29 mouse cellular contexts compared by ENCODE assay signal in the genomic region with DNA sequence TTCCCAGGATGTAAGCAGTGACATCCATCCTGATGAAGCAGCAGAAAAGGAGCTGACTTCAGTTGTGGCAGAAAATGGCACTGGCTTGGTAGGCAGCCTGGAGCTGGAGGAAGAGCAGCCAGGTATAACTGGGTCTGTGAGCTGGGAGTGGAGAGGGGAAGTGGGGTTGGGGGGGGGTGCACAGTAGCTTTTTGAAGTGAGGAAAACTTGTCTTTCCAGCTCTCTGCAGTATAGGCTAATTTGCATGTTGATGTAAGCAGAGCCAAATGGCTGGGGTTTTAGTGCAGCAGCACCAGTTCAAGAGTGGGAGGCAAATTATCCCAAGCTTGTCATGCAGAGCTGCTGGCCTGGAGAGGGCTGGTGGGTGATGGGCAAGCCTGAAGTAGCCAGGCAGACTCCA. TPM values are rescaled to one million over a fixed set of nuclear protein-coding genes. Genes with fewer than 3 reads are reported as not detected.
DNase-seq lines count a peak whose midpoint lies in the region; ATAC-seq and TF ChIP-seq lines count a peak whose summit lies in the region.
"Had no signal": no experiment of that assay in that cellular context is flagged by ENCODE, and none has a peak within 500 bp of the region (broad histone marks: within the 10 kb centered on the region; RNA-seq: fewer than 3 reads in every experiment).

No protein-coding gene starts in this region.

- H3K27me3 ChIP-seq in forebrain, embryonic 11.5 days (ENCODE audit: control insufficient read depth, insufficient read depth, low read length): no peaks in the 10 kb centered on the region
- H3K27me3 ChIP-seq in forebrain, embryonic 12.5 days: no peaks in the 10 kb centered on the region
- H3K27me3 ChIP-seq in heart, embryonic 10.5 days (ENCODE audit: insufficient read depth, poor library complexity, severe bottlenecking): no peaks in the 10 kb centered on the region
- no peaks in the 10 kb centered on the region for H3K27me3 ChIP-seq in kidney, embryonic 16.5 days (ENCODE audit: insufficient read depth, low read length)
- no peaks in the 10 kb centered on the region for H3K27me3 ChIP-seq in kidney, adult 2 months (replicated peaks; ENCODE audit: control insufficient read depth, insufficient read depth, low read length)
- H3K27me3 ChIP-seq: CH12.LX; embryonic facial prominence, embryonic 13.5 days; forebrain, embryonic 15.5 days; heart, embryonic 12.5 days; heart, embryonic 15.5 days; hindbrain, embryonic 13.5 days; intestine, embryonic 15.5 days; Patski had no signal

- ATAC-seq in forebrain, embryonic 11.5 days (replicated peaks; ENCODE audit: low FRiP score): no peak
- no peak for ATAC-seq in forebrain, embryonic 12.5 days (ENCODE audit: low FRiP score)
- ATAC-seq in kidney, embryonic 16.5 days (ENCODE audit: low FRiP score, low TSS enrichment): peak; percentile 75
- ATAC-seq: forebrain, embryonic 15.5 days; hindbrain, embryonic 16.5 days; intestine, embryonic 15.5 days; Patski had no signal

- TF ChIP-seq CTCF in kidney, adult 2 months (conservative IDR thresholded peaks at IDR 0.05; ENCODE audit: insufficient read depth, insufficient read length, low read depth, low read length): no peak

- DNase-seq in forebrain, embryonic 11.5 days (ENCODE audit: low spot score): peak; percentile 35
- DNase-seq in heart, embryonic 10.5 days (ENCODE audit: low spot score): peak; percentile 45
- no peak for DNase-seq in heart, adult 11 months
- DNase-seq in kidney, adult 2 months: no peak
- no peak for DNase-seq in thymus, adult 18-20 months
- DNase-seq: adrenal gland, postnatal 10 days; adrenal gland, postnatal 36 days; B cell, adult 2 months; cerebellum, adult 11 months; cerebellum, adult 2 months; cerebellum, adult 9-11 months; cerebellum, postnatal 25 days; gastrocnemius, postnatal 36 days; heart, postnatal 10 days; heart, postnatal 36 days had no signal

- H3K4me2 ChIP-seq in forebrain, embryonic 11.5 days (ENCODE audit: low read depth, low read length, severe bottlenecking): no peak overlapping the region
- no peak overlapping the region for H3K4me2 ChIP-seq in forebrain, embryonic 12.5 days
- no peak overlapping the region for H3K4me2 ChIP-seq in kidney, embryonic 16.5 days (replicated peaks; ENCODE audit: low read depth, low read length)
- H3K4me2 ChIP-seq: embryonic facial prominence, embryonic 13.5 days; forebrain, embryonic 15.5 days; heart, embryonic 12.5 days; heart, embryonic 15.5 days; hindbrain, embryonic 13.5 days; intestine, embryonic 15.5 days had no signal

- H3K9me3 ChIP-seq in forebrain, embryonic 11.5 days (ENCODE audit: control insufficient read depth, low read length): no peaks in the 10 kb centered on the region
- no peaks in the 10 kb centered on the region for H3K9me3 ChIP-seq in forebrain, embryonic 12.5 days
- no peaks in the 10 kb centered on the region for H3K9me3 ChIP-seq in heart, embryonic 10.5 days
- no peaks in the 10 kb centered on the region for H3K9me3 ChIP-seq in kidney, embryonic 16.5 days (ENCODE audit: low read length)
- H3K9me3 ChIP-seq: embryonic facial prominence, embryonic 13.5 days; forebrain, embryonic 10.5 days; forebrain, embryonic 15.5 days; G1E; heart, embryonic 12.5 days; heart, embryonic 15.5 days; hindbrain, embryonic 10.5 days; hindbrain, embryonic 13.5 days; intestine, embryonic 15.5 days had no signal

- H3K4me1 ChIP-seq in forebrain, embryonic 11.5 days (replicated peaks; ENCODE audit: control insufficient read depth, insufficient read depth, low read length): no peaks in the 10 kb centered on the region
- no peaks in the 10 kb centered on the region for H3K4me1 ChIP-seq in forebrain, embryonic 12.5 days
- peaks cover 18% of the 10 kb centered on the region for H3K4me1 ChIP-seq in heart, embryonic 10.5 days
- peaks cover 4% of the 10 kb centered on the region; the same call in 1 of the 2 replicates for H3K4me1 ChIP-seq in kidney, embryonic 16.5 days (ENCODE audit: insufficient read depth, low read length)
- no peaks in the 10 kb centered on the region for H3K4me1 ChIP-seq in kidney, adult 2 months (ENCODE audit: control insufficient read depth, insufficient read depth, low read length)
- H3K4me1 ChIP-seq: embryonic facial prominence, embryonic 13.5 days; forebrain, embryonic 10.5 days; forebrain, embryonic 15.5 days; hindbrain, embryonic 10.5 days; hindbrain, embryonic 13.5 days; intestine, embryonic 15.5 days had no signal

- H3K4me3 ChIP-seq in forebrain, embryonic 11.5 days (ENCODE audit: low read depth, low read length): no peak overlapping the region
- no peak overlapping the region for H3K4me3 ChIP-seq in forebrain, embryonic 12.5 days (replicated peaks)
- no peak overlapping the region for H3K4me3 ChIP-seq in heart, embryonic 10.5 days
- no peak overlapping the region for H3K4me3 ChIP-seq in kidney, embryonic 16.5 days (ENCODE audit: low read length)
- no peak overlapping the region for H3K4me3 ChIP-seq in kidney, adult 2 months (ENCODE audit: insufficient read depth, low read depth, low read length)
- H3K4me3 ChIP-seq: embryonic facial prominence, embryonic 13.5 days; forebrain, embryonic 10.5 days; forebrain, embryonic 15.5 days; heart, embryonic 12.5 days; heart, embryonic 15.5 days; hindbrain, embryonic 10.5 days; hindbrain, embryonic 13.5 days; intestine, embryonic 15.5 days had no signal

- H3K27ac ChIP-seq in forebrain, embryonic 11.5 days (ENCODE audit: low read depth, low read length): no peak overlapping the region
- no peak overlapping the region; the same call in 1 of the 2 replicates for H3K27ac ChIP-seq in forebrain, embryonic 12.5 days
- peak overlapping the region; percentile 16; the same call in 1 of the 2 replicates for H3K27ac ChIP-seq in heart, embryonic 10.5 days
- peak overlapping the region; percentile 54; the same call in 1 of the 2 replicates for H3K27ac ChIP-seq in kidney, embryonic 16.5 days (ENCODE audit: low read length)
- no peak overlapping the region for H3K27ac ChIP-seq in kidney, adult 2 months (ENCODE audit: insufficient read depth, low read depth, low read length)
- H3K27ac ChIP-seq: embryonic facial prominence, embryonic 13.5 days; forebrain, embryonic 10.5 days; forebrain, embryonic 15.5 days; hindbrain, embryonic 10.5 days; hindbrain, embryonic 13.5 days; intestine, embryonic 15.5 days had no signal

- no peak for TF ChIP-seq POLR2A in kidney, adult 2 months (IDR thresholded peaks at IDR 0.05; ENCODE audit: low read depth, low read length)

- peaks cover 9% of the 10 kb centered on the region for H3K36me3 ChIP-seq in forebrain, embryonic 11.5 days (ENCODE audit: control insufficient read depth, insufficient read depth, low read length)
- peaks cover 69% of the 10 kb centered on the region for H3K36me3 ChIP-seq in forebrain, embryonic 12.5 days (replicated peaks)
- H3K36me3 ChIP-seq in heart, embryonic 10.5 days: peaks cover 71% of the 10 kb centered on the region
- peaks cover 47% of the 10 kb centered on the region for H3K36me3 ChIP-seq in kidney, embryonic 16.5 days (ENCODE audit: insufficient read depth, low read length)
- H3K36me3 ChIP-seq in kidney, adult 2 months (ENCODE audit: control insufficient read depth, insufficient read depth, low read length): peaks cover 9% of the 10 kb centered on the region

- H3K9ac ChIP-seq in forebrain, embryonic 11.5 days (ENCODE audit: low read length): no peak overlapping the region
- no peak overlapping the region for H3K9ac ChIP-seq in forebrain, embryonic 12.5 days
- H3K9ac ChIP-seq in kidney, embryonic 16.5 days (replicated peaks; ENCODE audit: low read length): no peak overlapping the region
- H3K9ac ChIP-seq: embryonic facial prominence, embryonic 13.5 days; forebrain, embryonic 15.5 days; heart, embryonic 12.5 days; heart, embryonic 15.5 days; hindbrain, embryonic 13.5 days; intestine, embryonic 15.5 days had no signal

RNA-seq across cellular contexts. Expression of a gene that starts 19.9 kb away (rescaled TPM):
- 20.9 and 21.9 TPM in 2 replicates for polyA plus RNA-seq in forebrain, embryonic 11.5 days (2014; fragmentation: Nextera tagmentation; extraction: Ambion mirVana)
- 14.0 and 14.6 TPM in 2 replicates for polyA plus RNA-seq in forebrain, embryonic 12.5 days (2016; fragmentation: Nextera tagmentation; extraction: Ambion mirVana)
- 10.1 and 12.0 TPM in 2 replicates for polyA plus RNA-seq in heart, embryonic 10.5 days (2016; fragmentation: Nextera tagmentation; extraction: Ambion mirVana)
- 10.9 and 14.3 TPM in 2 replicates for polyA plus RNA-seq in kidney, embryonic 16.5 days (2015; fragmentation: Nextera tagmentation; extraction: Ambion mirVana)
- 21.6 and 22.5 TPM in 2 replicates for polyA plus RNA-seq in kidney, adult 2 months (2012; rRNA removed)

RNA-seq across cellular contexts. Expression of a gene that starts 28.2 kb away (rescaled TPM):
- polyA plus RNA-seq in forebrain, embryonic 11.5 days (2014; fragmentation: Nextera tagmentation; extraction: Ambion mirVana): 2,200 and 2,324 TPM in 2 replicates
- 2,091 and 2,135 TPM in 2 replicates for polyA plus RNA-seq in forebrain, embryonic 12.5 days (2016; fragmentation: Nextera tagmentation; extraction: Ambion mirVana)
- 3,536 and 4,735 TPM in 2 replicates for polyA plus RNA-seq in heart, embryonic 10.5 days (2016; fragmentation: Nextera tagmentation; extraction: Ambion mirVana)
- polyA plus RNA-seq in kidney, embryonic 16.5 days (2015; fragmentation: Nextera tagmentation; extraction: Ambion mirVana): 3,411 and 3,412 TPM in 2 replicates
- polyA plus RNA-seq in kidney, adult 2 months (2012; rRNA removed): 4,550 and 7,521 TPM in 2 replicates

RNA-seq across cellular contexts. Expression of a gene that starts 52.5 kb away (rescaled TPM):
- polyA plus RNA-seq in forebrain, embryonic 11.5 days (2014; fragmentation: Nextera tagmentation; extraction: Ambion mirVana): 638 and 692 TPM in 2 replicates
- polyA plus RNA-seq in forebrain, embryonic 12.5 days (2016; fragmentation: Nextera tagmentation; extraction: Ambion mirVana): 611 and 642 TPM in 2 replicates
- 403 and 465 TPM in 2 replicates for polyA plus RNA-seq in heart, embryonic 10.5 days (2016; fragmentation: Nextera tagmentation; extraction: Ambion mirVana)
- polyA plus RNA-seq in kidney, embryonic 16.5 days (2015; fragmentation: Nextera tagmentation; extraction: Ambion mirVana): 409 and 441 TPM in 2 replicates
- 28.2 and 32.5 TPM in 2 replicates for polyA plus RNA-seq in kidney, adult 2 months (2012; rRNA removed)

Comparison
In these comparisons a context has a peak if more than half of its experiments do, and no peak if none do; other contexts are left out.
1. DNase-seq: peak in forebrain, embryonic 11.5 days (single experiment) and heart, embryonic 10.5 days (single experiment); none in heart, adult 11 months (single experiment), kidney, adult 2 months (single experiment) and thymus, adult 18-20 months (0 of 2).
2. H3K27ac ChIP-seq: peak in heart, embryonic 10.5 days (single experiment) and kidney, embryonic 16.5 days (single experiment); none in forebrain, embryonic 11.5 days (single experiment), forebrain, embryonic 12.5 days (single experiment) and kidney, adult 2 months (single experiment).
3. RNA of a gene that starts 52.5 kb away (polyA plus RNA-seq): 638 to 692 TPM in forebrain, embryonic 11.5 days, 611 to 642 TPM in forebrain, embryonic 12.5 days, 403 to 465 TPM in heart, embryonic 10.5 days and 409 to 441 TPM in kidney, embryonic 16.5 days; 28.2 to 32.5 TPM in kidney, adult 2 months; every median in the first group is over 10 times any median in the second.